Mouse (Mus musculus) hindbrain, embryonic 13.5 days (tissue): ENCODE measurements at regions not wholly inside any gene's neighbourhood (a gene's known extent, or its start where the extent isn't known, plus 50 kb on each side); places are given as distances from the start of the nearest gene placed in this dataset.

ENCODE experiments used
- ATAC-seq: fragments of 200-750 bp; cut with Nextera tagmentation; 2 replicates; pipeline ENCODE4 v1.8.0; 2017; ENCODE audit warnings: moderate TSS enrichment; ENCODE audit not compliant: low FRiP score
- H3K27ac ChIP-seq: fragments of 300-500 bp; sonication (generic); 2 replicates; pipeline ENCODE4 v1.5.1; 2015; ENCODE audit warnings: inconsistent platforms, mild to moderate bottlenecking, moderate library complexity
- H3K27me3 ChIP-seq: fragments of 300-500 bp; sonication (generic); 2 replicates; pipeline ENCODE4 v1.6.1; 2015; ENCODE audit warnings: mild to moderate bottlenecking, inconsistent platforms
- H3K36me3 ChIP-seq: fragments of 300-500 bp; sonication (generic); 2 replicates; pipeline ENCODE4 v1.6.1; 2015; ENCODE audit warnings: mild to moderate bottlenecking, inconsistent platforms
- H3K4me1 ChIP-seq: fragments of 300-500 bp; sonication (generic); replicated peaks from 2 replicates; pipeline ENCODE4 v1.6.1; 2015; ENCODE audit warnings: inconsistent platforms
- H3K4me2 ChIP-seq: fragments of 300-500 bp; sonication (generic); 2 replicates; pipeline ENCODE4 v1.6.1; 2015; ENCODE audit warnings: inconsistent platforms, mild to moderate bottlenecking, moderate library complexity
- H3K4me3 ChIP-seq: fragments of 300-500 bp; sonication (generic); 2 replicates; pipeline ENCODE4 v1.5.1; 2015; ENCODE audit warnings: mild to moderate bottlenecking, inconsistent platforms
- H3K9ac ChIP-seq: fragments of 300-500 bp; sonication (generic); 2 replicates; pipeline ENCODE4 v1.6.1; 2015; ENCODE audit warnings: mild to moderate bottlenecking, inconsistent platforms
- H3K9me3 ChIP-seq: fragments of 300-500 bp; sonication (generic); 2 replicates; pipeline ENCODE4 v1.6.1; 2016; ENCODE audit warnings: inconsistent platforms
- WGBS: fragments of 180-500 bp; shearing (Covaris S2); methylation state at CpG from one replicate; pipeline ENCODE4 v1.1.7; 2015; 5-methylcytosine and 5-hydroxymethylcytosine counted together

GRCm38 (mm10) chr8:113383974-113384373, 251.4 kb upstream of the Mon1b start:
- Histone ChIP-seq H3K9ac (no peak overlapping the region), H3K27ac (no peak overlapping the region), H3K27me3 (no peaks in the 10 kb centered on the region), H3K4me3 (no peak overlapping the region), H3K36me3 (no peaks in the 10 kb centered on the region), H3K4me2 (no peak overlapping the region), H3K4me1 (peaks cover 7% of the 10 kb centered on the region; the same call in 1 of the 2 replicates), H3K9me3 (no peaks in the 10 kb centered on the region)
- ATAC-seq: no peak
- WGBS: 66% methylated on average over 4 of the region's 4 CpGs

- Histone ChIP-seq H3K4me1 (no peaks in the 10 kb centered on the region), H3K9me3 (no peaks in the 10 kb centered on the region), H3K9ac (no peak overlapping the region), H3K27me3 (no peaks in the 10 kb centered on the region), H3K27ac (no peak overlapping the region), H3K4me3 (no peak overlapping the region), H3K4me2 (no peak overlapping the region), H3K36me3 (no peaks in the 10 kb centered on the region)
- WGBS: 61% methylated on average over 2 of the region's 2 CpGs
- no peak for ATAC-seq
These were observed 245.9 kb upstream of the Mon1b start for GRCm38 (mm10) chr8:113389504-113389903.

GRCm38 (mm10) chr8:113390038-113390437, 245.3 kb upstream of the Mon1b start:
- Histone ChIP-seq H3K4me3 (no peak overlapping the region), H3K4me1 (no peaks in the 10 kb centered on the region), H3K9ac (no peak overlapping the region), H3K9me3 (no peaks in the 10 kb centered on the region), H3K36me3 (no peaks in the 10 kb centered on the region), H3K4me2 (no peak overlapping the region), H3K27ac (no peak overlapping the region), H3K27me3 (no peaks in the 10 kb centered on the region)
- ATAC-seq: no peak
- WGBS: 93% methylated on average over 4 of the region's 4 CpGs

GRCm38 (mm10) chr8:113394319-113394718, 241.1 kb upstream of the Mon1b start:
- no peak overlapping the region for H3K27ac ChIP-seq
- ATAC-seq: no peak
- WGBS: 57% methylated on average over 4 of the region's 4 CpGs
- H3K4me1 ChIP-seq: no peaks in the 10 kb centered on the region
- no peaks in the 10 kb centered on the region for H3K27me3 ChIP-seq
- no peaks in the 10 kb centered on the region for H3K36me3 ChIP-seq
- H3K4me3 ChIP-seq: no peak overlapping the region
- no peaks in the 10 kb centered on the region for H3K9me3 ChIP-seq
- H3K9ac ChIP-seq: no peak overlapping the region
- H3K4me2 ChIP-seq: no peak overlapping the region

- Histone ChIP-seq H3K9ac (no peak overlapping the region), H3K4me1 (no peaks in the 10 kb centered on the region), H3K4me3 (no peak overlapping the region), H3K27me3 (no peaks in the 10 kb centered on the region), H3K36me3 (no peaks in the 10 kb centered on the region), H3K27ac (no peak overlapping the region), H3K4me2 (no peak overlapping the region), H3K9me3 (no peaks in the 10 kb centered on the region)
- 50% methylated on average over 4 of the region's 4 CpGs for WGBS
- ATAC-seq: no peak
These were observed 230.2 kb upstream of the Mon1b start for GRCm38 (mm10) chr8:113405158-113405557.

GRCm38 (mm10) chr8:113419352-113419751, 216.0 kb upstream of the Mon1b start:
- no peaks in the 10 kb centered on the region for H3K27me3 ChIP-seq
- no peak for ATAC-seq
- WGBS: 80% methylated on average over 3 of the region's 3 CpGs

GRCm38 (mm10) chr8:113422651-113423050, 212.7 kb upstream of the Mon1b start:
- Histone ChIP-seq H3K36me3 (no peaks in the 10 kb centered on the region), H3K27ac (no peak overlapping the region), H3K4me3 (no peak overlapping the region), H3K9me3 (no peaks in the 10 kb centered on the region), H3K9ac (no peak overlapping the region), H3K27me3 (no peaks in the 10 kb centered on the region), H3K4me1 (no peaks in the 10 kb centered on the region), H3K4me2 (no peak overlapping the region)
- WGBS: 76% methylated on average over 2 of the region's 2 CpGs
- ATAC-seq: no peak

More at GRCm38 (mm10) chr8:113419352-113419751, 216.0 kb upstream of the Mon1b start:
- Histone ChIP-seq H3K36me3 (no peaks in the 10 kb centered on the region), H3K4me2 (no peak overlapping the region), H3K4me1 (no peaks in the 10 kb centered on the region), H3K9ac (no peak overlapping the region), H3K27ac (no peak overlapping the region), H3K4me3 (no peak overlapping the region), H3K9me3 (no peaks in the 10 kb centered on the region)

- Histone ChIP-seq H3K27ac (no peak overlapping the region), H3K27me3 (no peaks in the 10 kb centered on the region), H3K9ac (no peak overlapping the region), H3K4me1 (peaks cover 5% of the 10 kb centered on the region), H3K9me3 (no peaks in the 10 kb centered on the region), H3K4me3 (no peak overlapping the region), H3K36me3 (no peaks in the 10 kb centered on the region), H3K4me2 (no peak overlapping the region)
- no peak for ATAC-seq
- 70% methylated on average over 7 of the region's 7 CpGs for WGBS
These were observed 196.3 kb upstream of the Mon1b start for GRCm38 (mm10) chr8:113439088-113439487.

GRCm38 (mm10) chr8:113454022-113454421, 181.4 kb upstream of the Mon1b start:
- no peaks in the 10 kb centered on the region for H3K27me3 ChIP-seq
- H3K4me2 ChIP-seq: no peak overlapping the region
- 95% methylated on average over 2 of the region's 2 CpGs for WGBS
- ATAC-seq: no peak
- H3K4me1 ChIP-seq: no peaks in the 10 kb centered on the region
- H3K9ac ChIP-seq: no peak overlapping the region
- H3K36me3 ChIP-seq: no peaks in the 10 kb centered on the region
- H3K9me3 ChIP-seq: no peaks in the 10 kb centered on the region
- no peak overlapping the region for H3K4me3 ChIP-seq
- H3K27ac ChIP-seq: no peak overlapping the region

GRCm38 (mm10) chr8:113464625-113465024, 170.8 kb upstream of the Mon1b start:
- no peak for ATAC-seq
- no peak overlapping the region for H3K4me2 ChIP-seq
- no peaks in the 10 kb centered on the region for H3K4me1 ChIP-seq
- 72% methylated on average over 9 of the region's 9 CpGs for WGBS
- H3K4me3 ChIP-seq: no peak overlapping the region
- no peak overlapping the region for H3K27ac ChIP-seq
- no peak overlapping the region for H3K9ac ChIP-seq
- H3K27me3 ChIP-seq: no peaks in the 10 kb centered on the region
- H3K36me3 ChIP-seq: no peaks in the 10 kb centered on the region
- H3K9me3 ChIP-seq: no peaks in the 10 kb centered on the region

GRCm38 (mm10) chr8:113465156-113465555, 170.2 kb upstream of the Mon1b start:
- Histone ChIP-seq H3K4me3 (no peak overlapping the region), H3K9me3 (no peaks in the 10 kb centered on the region), H3K27ac (no peak overlapping the region), H3K36me3 (no peaks in the 10 kb centered on the region), H3K4me1 (no peaks in the 10 kb centered on the region), H3K4me2 (no peak overlapping the region), H3K9ac (no peak overlapping the region), H3K27me3 (no peaks in the 10 kb centered on the region)
- no peak for ATAC-seq
- WGBS: 69% methylated on average over 11 of the region's 11 CpGs

- Histone ChIP-seq H3K4me2 (no peak overlapping the region), H3K36me3 (no peaks in the 10 kb centered on the region), H3K9me3 (no peaks in the 10 kb centered on the region), H3K9ac (no peak overlapping the region), H3K4me1 (no peaks in the 10 kb centered on the region), H3K27me3 (no peaks in the 10 kb centered on the region), H3K27ac (no peak overlapping the region), H3K4me3 (no peak overlapping the region)
- WGBS: 94% methylated on average over 9 of the region's 9 CpGs
- no peak for ATAC-seq
These were observed 168.7 kb upstream of the Mon1b start for GRCm38 (mm10) chr8:113466683-113467082.

- Histone ChIP-seq H3K36me3 (no peaks in the 10 kb centered on the region), H3K4me3 (no peak overlapping the region), H3K4me2 (no peak overlapping the region), H3K27ac (no peak overlapping the region), H3K27me3 (no peaks in the 10 kb centered on the region), H3K9me3 (no peaks in the 10 kb centered on the region), H3K4me1 (no peaks in the 10 kb centered on the region), H3K9ac (no peak overlapping the region)
- 88% methylated on average over 2 of the region's 2 CpGs for WGBS
- no peak for ATAC-seq
These were observed 145.8 kb upstream of the Mon1b start for GRCm38 (mm10) chr8:113489436-113490107.
